14 mouse cellular contexts compared by ENCODE assay signal in the genomic region with DNA sequence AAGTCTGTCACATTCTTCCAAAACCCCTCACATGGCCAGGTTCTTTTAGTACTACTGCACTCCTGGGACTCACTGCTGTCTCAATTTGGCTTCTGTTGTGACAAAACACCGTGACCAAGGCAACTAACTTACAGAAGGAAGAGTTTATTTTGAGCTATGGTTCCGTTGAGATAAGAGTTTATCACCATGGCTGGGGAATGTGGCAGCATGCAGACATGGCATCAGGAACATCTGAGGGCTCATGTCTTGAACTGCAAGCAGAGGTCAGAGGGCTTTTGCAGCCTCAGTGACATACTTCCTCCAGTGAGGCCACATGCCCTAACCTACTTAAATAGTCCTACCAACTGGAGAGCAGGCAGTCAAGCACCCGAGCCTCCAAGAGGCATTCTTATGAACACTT. TPM values are rescaled to one million over a fixed set of nuclear protein-coding genes. Genes with fewer than 3 reads are reported as not detected.
DNase-seq lines count a peak whose midpoint lies in the region; ATAC-seq lines count a peak whose summit lies in the region.
"Had no signal": no experiment of that assay in that cellular context is flagged by ENCODE, and none has a peak within 500 bp of the region (broad histone marks: within the 10 kb centered on the region; RNA-seq: fewer than 3 reads in every experiment).

No protein-coding gene starts in this region.

- no peak overlapping the region for H3K9ac ChIP-seq in heart, embryonic 14.5 days (ENCODE audit: low read length)
- H3K9ac ChIP-seq in liver, embryonic 13.5 days, result no peak overlapping the region
- no peak overlapping the region for H3K9ac ChIP-seq in hindbrain, embryonic 11.5 days (ENCODE audit: low read depth, low read length)
- H3K9ac ChIP-seq: limb, embryonic 15.5 days; neural tube, embryonic 15.5 days had no signal

- H3K27me3 ChIP-seq in heart, embryonic 14.5 days (ENCODE audit: control insufficient read depth, insufficient read depth, low read length), result no peaks in the 10 kb centered on the region
- no peaks in the 10 kb centered on the region for H3K27me3 ChIP-seq in liver, embryonic 13.5 days
- no peaks in the 10 kb centered on the region for H3K27me3 ChIP-seq in hindbrain, embryonic 11.5 days (ENCODE audit: control insufficient read depth, insufficient read depth, low read length)
- H3K27me3 ChIP-seq: CH12.LX; limb, embryonic 15.5 days; neural tube, embryonic 15.5 days had no signal

- ATAC-seq in erythroid progenitor cell, adult 5-6 weeks (replicated peaks; ENCODE audit: low FRiP score, poor library complexity, severe bottlenecking), result peak; percentile 85
- peak; percentile 54; the same call in 1 of the 2 replicates for ATAC-seq in heart, embryonic 14.5 days (ENCODE audit: insufficient number of reproducible peaks, insufficient read depth, low FRiP score, low read depth)
- ATAC-seq in liver, embryonic 13.5 days (ENCODE audit: low read depth), result peak; percentile 87
- ATAC-seq in hindbrain, embryonic 11.5 days (ENCODE audit: low FRiP score), result no peak

- H3K4me2 ChIP-seq in heart, embryonic 14.5 days (ENCODE audit: low read length), result no peak overlapping the region
- H3K4me2 ChIP-seq in liver, embryonic 13.5 days, result peak overlapping the region; percentile 29
- no peak overlapping the region for H3K4me2 ChIP-seq in hindbrain, embryonic 11.5 days (replicated peaks; ENCODE audit: low read depth, low read length)
- H3K4me2 ChIP-seq: limb, embryonic 15.5 days; neural tube, embryonic 15.5 days had no signal

- WGBS in heart, embryonic 14.5 days, result 4% methylated on average over 3 of the region's 3 CpGs
- 10% methylated on average over 3 of the region's 3 CpGs for WGBS in liver, embryonic 13.5 days (ENCODE audit: insufficient replicate concordance)
- 77% methylated on average over 3 of the region's 3 CpGs for WGBS in hindbrain, embryonic 11.5 days

- H3K27ac ChIP-seq in heart, embryonic 14.5 days (replicated peaks in 1 of 2; ENCODE audit: control insufficient read depth in 1 of 2, insufficient read depth in 1 of 2, low read depth in 2 of 2, low read length in 2 of 2), result peak overlapping the region; percentile 57 to 72
- H3K27ac ChIP-seq in liver, embryonic 13.5 days, result no peak overlapping the region; the same call in 1 of the 2 replicates
- H3K27ac ChIP-seq in hindbrain, embryonic 11.5 days (ENCODE audit: low read depth, low read length), result no peak overlapping the region
- H3K27ac ChIP-seq: forebrain, embryonic 10.5 days; kidney, postnatal 0 days; limb, embryonic 15.5 days; neural tube, embryonic 15.5 days had no signal

- peak; percentile 47 for DNase-seq in liver, embryonic 13.5 days
- no peak for DNase-seq in retina, embryonic 14.5 days (ENCODE audit: low spot score)
- DNase-seq in urinary bladder, postnatal 36 days (ENCODE audit: low spot score in 2 of 2), result no peak
- DNase-seq in hindbrain, embryonic 11.5 days (ENCODE audit: low spot score), result no peak
- no peak for DNase-seq in thymus, adult 18-20 months
- DNase-seq: cerebellum, postnatal 14 days; lung, postnatal 4 days had no signal

- no peaks in the 10 kb centered on the region for H3K9me3 ChIP-seq in heart, embryonic 14.5 days (ENCODE audit: control insufficient read depth, low read length)
- H3K9me3 ChIP-seq in liver, embryonic 13.5 days (replicated peaks), result no peaks in the 10 kb centered on the region
- H3K9me3 ChIP-seq in hindbrain, embryonic 11.5 days (ENCODE audit: control insufficient read depth, low read length), result no peaks in the 10 kb centered on the region
- H3K9me3 ChIP-seq: limb, embryonic 15.5 days; neural tube, embryonic 15.5 days had no signal

- H3K4me3 ChIP-seq in heart, embryonic 14.5 days (ENCODE audit: control insufficient read depth in 1 of 2, insufficient read depth in 1 of 2, low read depth in 1 of 2, low read length in 2 of 2), result no peak overlapping the region
- H3K4me3 ChIP-seq in liver, embryonic 13.5 days (replicated peaks), result no peak overlapping the region
- no peak overlapping the region for H3K4me3 ChIP-seq in hindbrain, embryonic 11.5 days (ENCODE audit: low read depth, low read length)
- H3K4me3 ChIP-seq: forebrain, embryonic 10.5 days; limb, embryonic 15.5 days; neural tube, embryonic 15.5 days had no signal

- H3K4me1 ChIP-seq in heart, embryonic 14.5 days (ENCODE audit: control insufficient read depth in 2 of 2, insufficient read depth in 2 of 2, low read length in 2 of 2), result peaks cover 5 to 14% of the 10 kb centered on the region in 2 experiments
- peaks cover 23% of the 10 kb centered on the region for H3K4me1 ChIP-seq in liver, embryonic 13.5 days (replicated peaks)
- no peaks in the 10 kb centered on the region for H3K4me1 ChIP-seq in hindbrain, embryonic 11.5 days (replicated peaks; ENCODE audit: control insufficient read depth, insufficient read depth, low read length)
- H3K4me1 ChIP-seq: forebrain, embryonic 10.5 days; limb, embryonic 15.5 days; neural tube, embryonic 15.5 days had no signal

- no peaks in the 10 kb centered on the region for H3K36me3 ChIP-seq in heart, embryonic 14.5 days (ENCODE audit: control insufficient read depth, insufficient read depth, low read length)
- H3K36me3 ChIP-seq in liver, embryonic 13.5 days, result 0 out of 2 replicates have a peak, but pooled peaks cover 7% of the 10 kb centered on the region
- no peaks in the 10 kb centered on the region for H3K36me3 ChIP-seq in hindbrain, embryonic 11.5 days (ENCODE audit: control insufficient read depth, insufficient read depth, low read length)
- H3K36me3 ChIP-seq: limb, embryonic 15.5 days; neural tube, embryonic 15.5 days had no signal

RNA-seq across cellular contexts. Expression of a gene that starts 51.0 kb away (rescaled TPM):
- 2.5 and 12.6 TPM in 2 replicates for total RNA-seq in erythroid progenitor cell, adult 5-6 weeks (2015; ENCODE audit: low replicate concordance)
- 4.9 and 8.0 TPM in 2 replicates for total RNA-seq in erythroid progenitor cell, adult 5-6 weeks (2017; ENCODE audit: low replicate concordance)
- 2.7 and 3.6 TPM in 2 replicates for polyA plus RNA-seq in heart, embryonic 14.5 days (2014; fragmentation: Nextera tagmentation; extraction: Ambion mirVana)
- polyA plus RNA-seq in liver, embryonic 13.5 days (2015; fragmentation: Nextera tagmentation; extraction: Ambion mirVana), result 1.1 and 1.8 TPM in 2 replicates
- 3.8 and 4.5 TPM in 2 replicates for polyA plus RNA-seq in hindbrain, embryonic 11.5 days (2014; fragmentation: Nextera tagmentation; extraction: Ambion mirVana)

Comparison
In these comparisons a context has a peak if more than half of its experiments do, and no peak if none do; other contexts are left out.
1. H3K27ac ChIP-seq: peak in heart, embryonic 14.5 days (2 of 2); none in liver, embryonic 13.5 days (single experiment) and hindbrain, embryonic 11.5 days (single experiment).